9 mouse cellular contexts compared by ENCODE assay signal in genomic region chr13:100594041-100594792, GRCm38 (mm10). TPM values are rescaled to one million over a fixed set of nuclear protein-coding genes. Genes with fewer than 3 reads are reported as not detected.
DNase-seq lines count a peak whose midpoint lies in the region; ATAC-seq and TF ChIP-seq lines count a peak whose summit lies in the region.
"Had no signal": no experiment of that assay in that cellular context is flagged by ENCODE, and none has a peak within 500 bp of the region (broad histone marks: within the 10 kb centered on the region; RNA-seq: fewer than 3 reads in every experiment).

No protein-coding gene starts in this region.

- H3K27me3 ChIP-seq in neural tube, embryonic 11.5 days (ENCODE audit: control insufficient read depth, insufficient read depth, low read length): no peaks in the 10 kb centered on the region
- no peaks in the 10 kb centered on the region for H3K27me3 ChIP-seq in cerebellum, adult 2 months (ENCODE audit: control insufficient read depth, insufficient read depth, low read length)
- H3K27me3 ChIP-seq in intestine, embryonic 16.5 days (replicated peaks; ENCODE audit: control insufficient read depth, insufficient read depth, low read length): no peaks in the 10 kb centered on the region
- H3K27me3 ChIP-seq in liver, embryonic 14.5 days (ENCODE audit: control insufficient read depth, insufficient read depth, low read length): no peaks in the 10 kb centered on the region
- H3K27me3 ChIP-seq in neural tube, embryonic 14.5 days (ENCODE audit: control insufficient read depth, insufficient read depth, low read length): no peaks in the 10 kb centered on the region
- H3K27me3 ChIP-seq: megakaryocyte, embryonic 14.5 days had no signal

- no peak overlapping the region for H3K4me2 ChIP-seq in neural tube, embryonic 11.5 days (ENCODE audit: low read depth)
- no peak overlapping the region for H3K4me2 ChIP-seq in intestine, embryonic 16.5 days (ENCODE audit: low read depth, low read length)
- H3K4me2 ChIP-seq in liver, embryonic 14.5 days (ENCODE audit: low read depth): peak overlapping the region; percentile 39
- H3K4me2 ChIP-seq in neural tube, embryonic 14.5 days (ENCODE audit: low read depth, low read length): peak overlapping the region; percentile 18; the same call in 1 of the 2 replicates

- no peaks in the 10 kb centered on the region for H3K36me3 ChIP-seq in neural tube, embryonic 11.5 days (ENCODE audit: control insufficient read depth, insufficient read depth, low read length)
- H3K36me3 ChIP-seq in intestine, embryonic 16.5 days (ENCODE audit: control insufficient read depth, insufficient read depth, low read length): no peaks in the 10 kb centered on the region
- H3K36me3 ChIP-seq in liver, embryonic 14.5 days (replicated peaks; ENCODE audit: control insufficient read depth, insufficient read depth, low read depth): no peaks in the 10 kb centered on the region
- no peaks in the 10 kb centered on the region for H3K36me3 ChIP-seq in neural tube, embryonic 14.5 days (ENCODE audit: control insufficient read depth, insufficient read depth, low read length)

- no peak overlapping the region for H3K9ac ChIP-seq in neural tube, embryonic 11.5 days (ENCODE audit: low read length)
- no peak overlapping the region for H3K9ac ChIP-seq in intestine, embryonic 16.5 days (ENCODE audit: low read depth, low read length)
- peak overlapping the region; percentile 46 for H3K9ac ChIP-seq in liver, embryonic 14.5 days (replicated peaks)
- H3K9ac ChIP-seq in neural tube, embryonic 14.5 days (replicated peaks; ENCODE audit: low read depth, low read length): no peak overlapping the region

- H3K4me1 ChIP-seq in neural tube, embryonic 11.5 days (ENCODE audit: control insufficient read depth, insufficient read depth, low read length): no peaks in the 10 kb centered on the region
- H3K4me1 ChIP-seq in cerebellum, adult 2 months (ENCODE audit: control insufficient read depth, insufficient read depth, low read length): no peaks in the 10 kb centered on the region
- H3K4me1 ChIP-seq in intestine, embryonic 16.5 days (ENCODE audit: control insufficient read depth, insufficient read depth, low read length): no peaks in the 10 kb centered on the region
- H3K4me1 ChIP-seq in liver, embryonic 14.5 days (replicated peaks; ENCODE audit: control insufficient read depth in 2 of 2, insufficient read depth in 2 of 2, low read length in 1 of 2): peaks cover 0 to 4% of the 10 kb centered on the region in 2 experiments; a peak in 1 of 4 replicates
- H3K4me1 ChIP-seq in neural tube, embryonic 14.5 days (ENCODE audit: control insufficient read depth, insufficient read depth, low read length): no peaks in the 10 kb centered on the region
- H3K4me1 ChIP-seq: megakaryocyte, embryonic 14.5 days had no signal

- WGBS in neural tube, embryonic 11.5 days: 67% methylated on average over 11 of the region's 17 CpGs
- 53% methylated on average over 12 of the region's 17 CpGs for WGBS in cerebellum, adult 2 months
- WGBS in intestine, embryonic 16.5 days: 59% methylated on average over 11 of the region's 17 CpGs
- WGBS in liver, embryonic 14.5 days (ENCODE audit: insufficient replicate concordance): 58% methylated on average over 11 of the region's 17 CpGs
- WGBS in neural tube, embryonic 14.5 days: 65% methylated on average over 11 of the region's 17 CpGs

- TF ChIP-seq POLR2A in cerebellum, adult 2 months (IDR thresholded peaks at IDR 0.05; ENCODE audit: borderline replicate concordance, insufficient read depth, low read length): no peak

- no peak overlapping the region for H3K4me3 ChIP-seq in neural tube, embryonic 11.5 days (ENCODE audit: low read depth, low read length)
- no peak overlapping the region for H3K4me3 ChIP-seq in cerebellum, adult 2 months (replicated peaks; ENCODE audit: insufficient read depth, low read depth, low read length)
- no peak overlapping the region for H3K4me3 ChIP-seq in intestine, embryonic 16.5 days (ENCODE audit: low read length)
- peak overlapping the region; percentile 27 to 43 for H3K4me3 ChIP-seq in liver, embryonic 14.5 days (ENCODE audit: insufficient read depth in 1 of 2, low read depth in 2 of 2, low read length in 2 of 2)
- H3K4me3 ChIP-seq in neural tube, embryonic 14.5 days (ENCODE audit: low read depth, low read length): peak overlapping the region; percentile 10; the same call in 1 of the 2 replicates
- H3K4me3 ChIP-seq: megakaryocyte, embryonic 14.5 days had no signal

- H3K27ac ChIP-seq in neural tube, embryonic 11.5 days (ENCODE audit: low read depth, low read length): no peak overlapping the region
- peak overlapping the region; percentile 16; the same call in 1 of the 2 replicates for H3K27ac ChIP-seq in cerebellum, adult 2 months (ENCODE audit: insufficient read depth, low read length)
- H3K27ac ChIP-seq in intestine, embryonic 16.5 days (ENCODE audit: low read length): no peak overlapping the region; the same call in 1 of the 2 replicates
- H3K27ac ChIP-seq in liver, embryonic 14.5 days: peak overlapping the region; percentile 65
- peak overlapping the region; percentile 71 for H3K27ac ChIP-seq in neural tube, embryonic 14.5 days (ENCODE audit: low read depth, low read length)

- TF ChIP-seq CTCF in cerebellum, adult 2 months (IDR thresholded peaks at IDR 0.05; ENCODE audit: borderline replicate concordance, insufficient read depth, low read depth, low read length): no peak
- TF ChIP-seq CTCF in liver, embryonic 14.5 days (IDR thresholded peaks at IDR 0.05; ENCODE audit: low read depth): peak; percentile 39

- ATAC-seq in neural tube, embryonic 11.5 days (ENCODE audit: insufficient read depth, low FRiP score, low TSS enrichment): peak; percentile 58; the same call in 1 of the 2 replicates
- peak; percentile 56 for ATAC-seq in intestine, embryonic 16.5 days
- ATAC-seq in liver, embryonic 14.5 days (ENCODE audit: insufficient read depth): peak; percentile 84
- ATAC-seq in neural tube, embryonic 14.5 days (ENCODE audit: low read depth): peak; percentile 89

- H3K9me3 ChIP-seq in neural tube, embryonic 11.5 days (ENCODE audit: control insufficient read depth, low read length): no peaks in the 10 kb centered on the region
- H3K9me3 ChIP-seq in intestine, embryonic 16.5 days (ENCODE audit: control insufficient read depth, low read length): no peaks in the 10 kb centered on the region
- H3K9me3 ChIP-seq in liver, embryonic 14.5 days (ENCODE audit: control insufficient read depth, low read length): no peaks in the 10 kb centered on the region
- H3K9me3 ChIP-seq in neural tube, embryonic 14.5 days (ENCODE audit: control insufficient read depth, low read length): no peaks in the 10 kb centered on the region
- H3K9me3 ChIP-seq: megakaryocyte, embryonic 14.5 days had no signal

- TF ChIP-seq EP300 in liver, embryonic 14.5 days (IDR thresholded peaks at IDR 0.05; ENCODE audit: low read depth): no peak

- no peak for DNase-seq in neural tube, embryonic 11.5 days (ENCODE audit: low spot score)
- DNase-seq in neural tube, embryonic 10.5 days (ENCODE audit: extremely low spot score, low spot score): no peak
- peak; percentile 50 to 66 for DNase-seq in cerebellum, adult 2 months
- DNase-seq in heart, adult 18-20 months: peak; percentile 48 to 49
- peak in 1 of 3 experiments; percentile 50 for DNase-seq in liver, embryonic 14.5 days (ENCODE audit: low read depth in 3 of 3, low spot score in 3 of 3)
- DNase-seq in ovary, postnatal 14 days (ENCODE audit: low spot score): no peak

RNA-seq across cellular contexts. Expression of gene Marveld2, which starts 22.6 kb away (rescaled TPM):
- polyA plus RNA-seq in neural tube, embryonic 11.5 days (2014; fragmentation: Nextera tagmentation; extraction: Ambion mirVana): 2.4 and 2.6 TPM in 2 replicates
- 13.5 and 16.4 TPM in 2 replicates for polyA plus RNA-seq in cerebellum, adult 2 months (2012; rRNA removed)
- under 1 TPM; 0.42 to 0.57 TPM for total RNA-seq in heart, adult 18-20 months (2021)
- polyA plus RNA-seq in intestine, embryonic 16.5 days (2015; fragmentation: Nextera tagmentation; extraction: Ambion mirVana): 29.5 and 31.6 TPM in 2 replicates
- polyA plus RNA-seq in liver, embryonic 14.5 days (2012; rRNA removed): 3.0 and 4.0 TPM in 2 replicates
- polyA plus RNA-seq in liver, embryonic 14.5 days (2014; fragmentation: Nextera tagmentation; extraction: Ambion mirVana): 5.9 and 6.5 TPM in 2 replicates
- 1.6 and 2.9 TPM in 2 replicates for polyA plus RNA-seq in neural tube, embryonic 14.5 days (2014; fragmentation: Nextera tagmentation; extraction: Ambion mirVana)

RNA-seq across cellular contexts. Expression of gene Ocln, which starts 41.7 kb away (rescaled TPM):
- 1.3 and 1.5 TPM in 2 replicates for polyA plus RNA-seq in neural tube, embryonic 11.5 days (2014; fragmentation: Nextera tagmentation; extraction: Ambion mirVana)
- polyA plus RNA-seq in cerebellum, adult 2 months (2012; rRNA removed): 14.8 and 16.0 TPM in 2 replicates
- under 1 TPM; 0.57 to 0.87 TPM for total RNA-seq in heart, adult 18-20 months (2021)
- polyA plus RNA-seq in intestine, embryonic 16.5 days (2015; fragmentation: Nextera tagmentation; extraction: Ambion mirVana): 96.4 and 96.9 TPM in 2 replicates
- 2.1 and 2.4 TPM in 2 replicates for polyA plus RNA-seq in liver, embryonic 14.5 days (2012; rRNA removed)
- 4.8 and 5.9 TPM in 2 replicates for polyA plus RNA-seq in liver, embryonic 14.5 days (2014; fragmentation: Nextera tagmentation; extraction: Ambion mirVana)
- polyA plus RNA-seq in neural tube, embryonic 14.5 days (2014; fragmentation: Nextera tagmentation; extraction: Ambion mirVana): 3.7 and 5.0 TPM in 2 replicates

RNA-seq across cellular contexts. Expression of gene Ak6, which starts 56.6 kb away (rescaled TPM):
- polyA plus RNA-seq in neural tube, embryonic 11.5 days (2014; fragmentation: Nextera tagmentation; extraction: Ambion mirVana): 334 and 336 TPM in 2 replicates
- polyA plus RNA-seq in cerebellum, adult 2 months (2012; rRNA removed): 141 and 148 TPM in 2 replicates
- total RNA-seq in heart, adult 18-20 months (2021): 10 to 100 TPM; 59.8 to 63.5 TPM
- 222 and 244 TPM in 2 replicates for polyA plus RNA-seq in intestine, embryonic 16.5 days (2015; fragmentation: Nextera tagmentation; extraction: Ambion mirVana)
- polyA plus RNA-seq in liver, embryonic 14.5 days (2012; rRNA removed): 74.2 and 111 TPM in 2 replicates
- 183 and 191 TPM in 2 replicates for polyA plus RNA-seq in liver, embryonic 14.5 days (2014; fragmentation: Nextera tagmentation; extraction: Ambion mirVana)
- polyA plus RNA-seq in neural tube, embryonic 14.5 days (2014; fragmentation: Nextera tagmentation; extraction: Ambion mirVana): 306 and 327 TPM in 2 replicates

RNA-seq across cellular contexts. Expression of gene Rad17, which starts 56.6 kb away (rescaled TPM):
- 25.3 and 28.2 TPM in 2 replicates for polyA plus RNA-seq in neural tube, embryonic 11.5 days (2014; fragmentation: Nextera tagmentation; extraction: Ambion mirVana)
- 15.6 and 17.0 TPM in 2 replicates for polyA plus RNA-seq in cerebellum, adult 2 months (2012; rRNA removed)
- 10 to 100 TPM; 15.0 to 17.1 TPM for total RNA-seq in heart, adult 18-20 months (2021)
- polyA plus RNA-seq in intestine, embryonic 16.5 days (2015; fragmentation: Nextera tagmentation; extraction: Ambion mirVana): 14.5 and 15.8 TPM in 2 replicates
- 4.9 and 8.5 TPM in 2 replicates for polyA plus RNA-seq in liver, embryonic 14.5 days (2012; rRNA removed)
- 13.6 TPM in 2 replicates for polyA plus RNA-seq in liver, embryonic 14.5 days (2014; fragmentation: Nextera tagmentation; extraction: Ambion mirVana)
- 18.7 and 21.8 TPM in 2 replicates for polyA plus RNA-seq in neural tube, embryonic 14.5 days (2014; fragmentation: Nextera tagmentation; extraction: Ambion mirVana)

RNA-seq across cellular contexts. Expression of gene Taf9, which starts 57.2 kb away (rescaled TPM):
- polyA plus RNA-seq in neural tube, embryonic 11.5 days (2014; fragmentation: Nextera tagmentation; extraction: Ambion mirVana): 16.4 and 18.4 TPM in 2 replicates
- polyA plus RNA-seq in cerebellum, adult 2 months (2012; rRNA removed): 13.8 and 16.0 TPM in 2 replicates
- 10 to 100 TPM in 1 of 2 experiments, 1 to 10 TPM in 1; 9.6 to 18.1 TPM for total RNA-seq in heart, adult 18-20 months (2021)
- polyA plus RNA-seq in intestine, embryonic 16.5 days (2015; fragmentation: Nextera tagmentation; extraction: Ambion mirVana): 7.0 and 7.4 TPM in 2 replicates
- 5.5 and 10.0 TPM in 2 replicates for polyA plus RNA-seq in liver, embryonic 14.5 days (2012; rRNA removed)
- 18.0 and 20.8 TPM in 2 replicates for polyA plus RNA-seq in liver, embryonic 14.5 days (2014; fragmentation: Nextera tagmentation; extraction: Ambion mirVana)
- 34.0 and 41.3 TPM in 2 replicates for polyA plus RNA-seq in neural tube, embryonic 14.5 days (2014; fragmentation: Nextera tagmentation; extraction: Ambion mirVana)

Comparison
In these comparisons a context has a peak if more than half of its experiments do, and no peak if none do; other contexts are left out.
1. H3K27ac ChIP-seq: peak in cerebellum, adult 2 months (single experiment), liver, embryonic 14.5 days (single experiment) and neural tube, embryonic 14.5 days (single experiment); none in neural tube, embryonic 11.5 days (single experiment) and intestine, embryonic 16.5 days (single experiment).
2. H3K4me2 ChIP-seq: peak in liver, embryonic 14.5 days (single experiment) and neural tube, embryonic 14.5 days (single experiment); none in neural tube, embryonic 11.5 days (single experiment) and intestine, embryonic 16.5 days (single experiment).
3. H3K4me3 ChIP-seq: peak in liver, embryonic 14.5 days (2 of 2) and neural tube, embryonic 14.5 days (single experiment); none in neural tube, embryonic 11.5 days (single experiment), cerebellum, adult 2 months (single experiment) and intestine, embryonic 16.5 days (single experiment).
4. DNase-seq: peak in cerebellum, adult 2 months (2 of 2) and heart, adult 18-20 months (2 of 2); none in neural tube, embryonic 11.5 days (single experiment), neural tube, embryonic 10.5 days (single experiment) and ovary, postnatal 14 days (single experiment).
5. Peak in every context shown above with its lines, with median percentiles within 50 percentile points of each other: ATAC-seq.